Mouse (Mus musculus): ENCODE data around the gene Pde4dip. TPM values are rescaled to one million over a fixed set of nuclear protein-coding genes. Genes with fewer than 3 reads are reported as not detected.
A peak's percentile ranks its signal among the peaks of the same experiment; 100 is the strongest.

Pde4dip gene
- polyA plus RNA-seq, 1 experiment from 2014 or later: 22.1 TPM

- no peak overlapping the region for H3K27ac ChIP-seq (ENCODE audit: low read depth, low read length)
- ATAC-seq (ENCODE audit: low FRiP score, low TSS enrichment): no peak
- no peaks in the 10 kb centered on the region for H3K9me3 ChIP-seq (ENCODE audit: control insufficient read depth, low read length)
- H3K4me1 ChIP-seq (ENCODE audit: control insufficient read depth, insufficient read depth, low read length): no peaks in the 10 kb centered on the region
- no peak overlapping the region for H3K9ac ChIP-seq (ENCODE audit: low read depth, low read length)
- H3K4me3 ChIP-seq (ENCODE audit: low read length): no peak overlapping the region
- no peaks in the 10 kb centered on the region for H3K27me3 ChIP-seq (ENCODE audit: control insufficient read depth, insufficient read depth, low read length)
- H3K4me2 ChIP-seq (replicated peaks; ENCODE audit: low read depth, low read length): no peak overlapping the region
- no peaks in the 10 kb centered on the region for H3K36me3 ChIP-seq (ENCODE audit: control insufficient read depth, insufficient read depth, low read length)
Observed at GRCm38 (mm10) chr3:97840439-97840838, 48.1 kb downstream of the Pde4dip start.

- no peak for ATAC-seq (ENCODE audit: low FRiP score, low TSS enrichment)
- Histone ChIP-seq H3K4me3 (ENCODE audit: low read length) (no peak overlapping the region), H3K4me1 (ENCODE audit: control insufficient read depth, insufficient read depth, low read length) (no peaks in the 10 kb centered on the region), H3K27ac (ENCODE audit: low read depth, low read length) (no peak overlapping the region), H3K9me3 (ENCODE audit: control insufficient read depth, low read length) (no peaks in the 10 kb centered on the region), H3K9ac (ENCODE audit: low read depth, low read length) (no peak overlapping the region), H3K36me3 (ENCODE audit: control insufficient read depth, insufficient read depth, low read length) (no peaks in the 10 kb centered on the region), H3K27me3 (ENCODE audit: control insufficient read depth, insufficient read depth, low read length) (no peaks in the 10 kb centered on the region), H3K4me2 (replicated peaks; ENCODE audit: low read depth, low read length) (no peak overlapping the region)
- 87% methylated on average over 5 of the region's 5 CpGs for WGBS
Observed at GRCm38 (mm10) chr3:97835888-97836287, 52.6 kb downstream of the Pde4dip start.

DNA sequence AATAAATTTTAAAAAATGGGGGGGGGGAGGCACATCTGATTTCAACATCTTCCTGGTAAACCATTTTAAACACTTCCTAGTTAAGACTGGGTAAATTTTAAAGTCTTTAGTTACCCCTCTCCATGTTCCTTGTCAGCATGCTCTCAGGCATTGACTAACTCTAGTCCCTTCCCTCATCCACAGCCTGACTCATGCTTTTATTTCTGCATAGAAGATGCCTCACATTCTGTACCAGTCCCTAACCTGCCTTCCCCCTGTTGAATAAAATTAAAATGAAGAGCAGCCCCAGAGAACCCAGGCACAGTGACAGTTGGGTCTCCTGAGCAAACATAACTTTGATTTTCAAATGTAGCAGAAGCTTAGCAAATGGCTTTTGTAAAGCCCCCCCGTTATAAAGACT lies 53.9 kb downstream of the Pde4dip start:
- 62% methylated on average over 1 of the region's 1 CpGs for WGBS
- Histone ChIP-seq H3K9ac (ENCODE audit: low read depth, low read length) (no peak overlapping the region), H3K4me2 (replicated peaks; ENCODE audit: low read depth, low read length) (no peak overlapping the region), H3K4me1 (ENCODE audit: control insufficient read depth, insufficient read depth, low read length) (no peaks in the 10 kb centered on the region), H3K9me3 (ENCODE audit: control insufficient read depth, low read length) (no peaks in the 10 kb centered on the region), H3K36me3 (ENCODE audit: control insufficient read depth, insufficient read depth, low read length) (no peaks in the 10 kb centered on the region), H3K27me3 (ENCODE audit: control insufficient read depth, insufficient read depth, low read length) (no peaks in the 10 kb centered on the region), H3K27ac (ENCODE audit: low read depth, low read length) (no peak overlapping the region), H3K4me3 (ENCODE audit: low read length) (no peak overlapping the region)
- no peak for ATAC-seq (ENCODE audit: low FRiP score, low TSS enrichment)

- Histone ChIP-seq H3K4me2 (replicated peaks; ENCODE audit: low read depth, low read length) (no peak overlapping the region), H3K4me3 (ENCODE audit: low read length) (no peak overlapping the region), H3K9ac (ENCODE audit: low read depth, low read length) (no peak overlapping the region), H3K4me1 (ENCODE audit: control insufficient read depth, insufficient read depth, low read length) (no peaks in the 10 kb centered on the region), H3K36me3 (ENCODE audit: control insufficient read depth, insufficient read depth, low read length) (no peaks in the 10 kb centered on the region), H3K27ac (ENCODE audit: low read depth, low read length) (no peak overlapping the region), H3K9me3 (ENCODE audit: control insufficient read depth, low read length) (no peaks in the 10 kb centered on the region), H3K27me3 (ENCODE audit: control insufficient read depth, insufficient read depth, low read length) (no peaks in the 10 kb centered on the region)
- 72% methylated on average over 15 of the region's 15 CpGs for WGBS
- no peak for ATAC-seq (ENCODE audit: low FRiP score, low TSS enrichment)
Observed at GRCm38 (mm10) chr3:97831564-97832320, 56.8 kb downstream of the Pde4dip start.

DNA sequence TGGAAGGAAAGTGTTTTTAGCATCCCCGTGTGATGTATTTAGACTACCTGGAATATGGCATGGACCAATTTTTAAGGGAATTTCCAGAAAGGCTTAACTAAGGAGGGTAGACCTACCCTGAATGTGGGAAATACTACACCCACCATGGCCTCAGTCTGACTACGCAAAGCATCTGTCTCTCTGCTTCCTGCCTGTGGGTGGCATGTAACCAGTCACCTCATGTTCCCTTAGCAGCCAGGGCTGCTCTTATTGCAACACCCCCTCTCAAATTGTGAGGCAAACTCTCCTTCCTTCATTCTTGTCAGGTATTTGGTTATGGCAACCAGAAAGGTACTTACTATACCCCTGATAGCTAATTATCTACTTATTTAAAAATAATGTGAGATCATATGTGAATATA lies 57.9 kb downstream of the Pde4dip start:
- Histone ChIP-seq H3K4me3 (ENCODE audit: low read length) (no peak overlapping the region), H3K36me3 (ENCODE audit: control insufficient read depth, insufficient read depth, low read length) (no peaks in the 10 kb centered on the region), H3K27ac (ENCODE audit: low read depth, low read length) (no peak overlapping the region), H3K4me1 (ENCODE audit: control insufficient read depth, insufficient read depth, low read length) (no peaks in the 10 kb centered on the region), H3K9ac (ENCODE audit: low read depth, low read length) (no peak overlapping the region), H3K4me2 (replicated peaks; ENCODE audit: low read depth, low read length) (no peak overlapping the region), H3K9me3 (ENCODE audit: control insufficient read depth, low read length) (no peaks in the 10 kb centered on the region), H3K27me3 (ENCODE audit: control insufficient read depth, insufficient read depth, low read length) (no peaks in the 10 kb centered on the region)
- no peak for ATAC-seq (ENCODE audit: low FRiP score, low TSS enrichment)
- WGBS: 72% methylated on average over 2 of the region's 2 CpGs

DNA sequence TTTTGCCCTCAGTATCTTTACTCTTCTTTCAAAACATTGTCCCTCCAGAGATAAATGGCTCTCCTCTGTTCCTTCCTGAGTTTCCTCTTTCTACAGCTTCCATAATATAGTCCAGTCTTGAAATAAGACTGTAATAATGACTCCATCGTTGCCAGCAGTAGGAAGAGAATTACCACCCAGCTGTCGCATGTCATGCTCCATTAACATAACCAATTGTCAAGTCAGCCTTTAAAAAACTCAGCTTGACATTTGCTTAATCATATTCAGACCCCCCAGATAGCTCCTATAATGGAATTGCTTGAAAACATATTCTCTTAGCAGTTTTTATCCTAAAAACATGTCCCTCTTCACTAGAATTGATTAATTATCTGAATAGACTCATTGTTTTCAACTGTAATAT lies 58.4 kb downstream of the Pde4dip start:
- no peak overlapping the region for H3K9ac ChIP-seq (ENCODE audit: low read depth, low read length)
- no peaks in the 10 kb centered on the region for H3K27me3 ChIP-seq (ENCODE audit: control insufficient read depth, insufficient read depth, low read length)
- no peaks in the 10 kb centered on the region for H3K4me1 ChIP-seq (ENCODE audit: control insufficient read depth, insufficient read depth, low read length)
- H3K36me3 ChIP-seq (ENCODE audit: control insufficient read depth, insufficient read depth, low read length): no peaks in the 10 kb centered on the region
- no peak overlapping the region for H3K4me2 ChIP-seq (replicated peaks; ENCODE audit: low read depth, low read length)
- WGBS: 25% methylated on average over 2 of the region's 2 CpGs
- H3K27ac ChIP-seq (ENCODE audit: low read depth, low read length): no peak overlapping the region
- ATAC-seq (ENCODE audit: low FRiP score, low TSS enrichment): no peak
- no peak overlapping the region for H3K4me3 ChIP-seq (ENCODE audit: low read length)
- no peaks in the 10 kb centered on the region for H3K9me3 ChIP-seq (ENCODE audit: control insufficient read depth, low read length)

DNA sequence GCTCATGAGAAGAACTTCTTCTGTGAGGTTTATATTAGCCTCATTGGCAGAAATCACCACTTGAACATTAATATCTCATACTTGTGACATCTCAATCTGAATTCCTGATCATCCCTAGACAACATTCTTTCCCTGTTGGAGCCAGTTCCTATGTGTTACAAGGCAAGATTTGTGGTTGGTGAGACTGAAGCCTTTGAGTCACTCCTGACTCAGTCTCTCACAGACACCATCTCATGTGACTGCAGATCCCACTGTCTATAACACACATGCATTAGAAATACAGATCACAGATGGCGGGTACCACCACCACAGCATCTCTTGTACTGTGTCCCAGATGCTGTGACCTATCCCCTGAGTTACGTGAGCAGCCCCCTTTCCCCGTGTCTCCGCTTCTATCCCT lies 60.2 kb downstream of the Pde4dip start:
- H3K27me3 ChIP-seq (ENCODE audit: control insufficient read depth, insufficient read depth, low read length): no peaks in the 10 kb centered on the region
- no peak for ATAC-seq (ENCODE audit: low FRiP score, low TSS enrichment)
- 86% methylated on average over 4 of the region's 4 CpGs for WGBS

GRCm38 (mm10) chr3:97825246-97825645 lies 63.3 kb downstream of the Pde4dip start:
- Histone ChIP-seq H3K27me3 (ENCODE audit: control insufficient read depth, insufficient read depth, low read length) (no peaks in the 10 kb centered on the region), H3K4me2 (replicated peaks; ENCODE audit: low read depth, low read length) (no peak overlapping the region), H3K27ac (ENCODE audit: low read depth, low read length) (no peak overlapping the region), H3K4me3 (ENCODE audit: low read length) (no peak overlapping the region), H3K36me3 (ENCODE audit: control insufficient read depth, insufficient read depth, low read length) (no peaks in the 10 kb centered on the region), H3K4me1 (ENCODE audit: control insufficient read depth, insufficient read depth, low read length) (0 out of 2 replicates have a peak, but pooled peaks cover 3% of the 10 kb centered on the region), H3K9ac (ENCODE audit: low read depth, low read length) (no peak overlapping the region), H3K9me3 (ENCODE audit: control insufficient read depth, low read length) (no peaks in the 10 kb centered on the region)
- 0 out of 2 replicates have a peak, but pooled peaks have one; percentile 8 for ATAC-seq (ENCODE audit: low FRiP score, low TSS enrichment)
- WGBS: 11% methylated on average over 3 of the region's 3 CpGs

More for the DNA sequence above, 60.2 kb downstream of the Pde4dip start:
- Histone ChIP-seq H3K9ac (ENCODE audit: low read depth, low read length) (no peak overlapping the region), H3K27ac (ENCODE audit: low read depth, low read length) (no peak overlapping the region), H3K4me3 (ENCODE audit: low read length) (no peak overlapping the region), H3K9me3 (ENCODE audit: control insufficient read depth, low read length) (no peaks in the 10 kb centered on the region), H3K4me2 (replicated peaks; ENCODE audit: low read depth, low read length) (no peak overlapping the region), H3K36me3 (ENCODE audit: control insufficient read depth, insufficient read depth, low read length) (no peaks in the 10 kb centered on the region), H3K4me1 (ENCODE audit: control insufficient read depth, insufficient read depth, low read length) (0 out of 2 replicates have a peak, but pooled peaks cover 3% of the 10 kb centered on the region)

DNA sequence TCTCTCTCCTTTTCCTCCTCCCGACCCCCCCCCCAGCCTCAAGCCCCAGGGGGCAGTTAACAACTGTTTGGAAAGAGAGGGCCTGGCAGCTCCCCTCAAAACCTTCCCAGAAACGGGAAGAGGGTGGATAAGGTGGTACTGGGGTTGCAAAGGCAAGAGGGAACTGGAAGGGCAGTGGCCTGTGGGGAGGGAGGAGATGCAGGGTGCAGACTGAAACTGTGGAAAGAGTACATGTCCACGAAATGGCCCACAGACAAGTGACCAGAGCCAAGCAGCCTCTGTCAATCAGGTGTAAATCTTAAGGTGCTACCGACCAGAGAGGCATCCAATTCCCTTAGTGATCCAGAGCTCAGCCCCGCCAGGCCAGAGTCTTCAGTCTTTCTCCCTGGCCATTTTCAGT lies 63.8 kb downstream of the Pde4dip start:
- WGBS: 3% methylated on average over 4 of the region's 5 CpGs

More for the DNA sequence above, 63.8 kb downstream of the Pde4dip start:
- Histone ChIP-seq H3K27ac (ENCODE audit: low read depth, low read length) (no peak overlapping the region), H3K4me1 (ENCODE audit: control insufficient read depth, insufficient read depth, low read length) (0 out of 2 replicates have a peak, but pooled peaks cover 3% of the 10 kb centered on the region), H3K36me3 (ENCODE audit: control insufficient read depth, insufficient read depth, low read length) (no peaks in the 10 kb centered on the region), H3K4me2 (replicated peaks; ENCODE audit: low read depth, low read length) (peak overlapping the region; percentile 88), H3K4me3 (ENCODE audit: low read length) (peak overlapping the region; percentile 34), H3K9me3 (ENCODE audit: control insufficient read depth, low read length) (no peaks in the 10 kb centered on the region), H3K27me3 (ENCODE audit: control insufficient read depth, insufficient read depth, low read length) (no peaks in the 10 kb centered on the region), H3K9ac (ENCODE audit: low read depth, low read length) (no peak overlapping the region)
- ATAC-seq (ENCODE audit: low FRiP score, low TSS enrichment): peak; percentile 28; the same call in 1 of the 2 replicates
